Mouse (Mus musculus): Measurements from ENCODE around the gene Cox4i2. TPM values are rescaled to one million over a fixed set of nuclear protein-coding genes. Genes with fewer than 3 reads are reported as not detected.

Gene Cox4i2
- total and polyA plus RNA-seq, 3 experiments = 0.16 TPM; not detected in 2

GRCm38 (mm10) chr2:152787136-152787535 is 33.2 kb downstream of the Cox4i2 start:
- H3K9me3 ChIP-seq (replicated peaks) = no peaks in the 10 kb centered on the region
- peaks cover 93% of the 10 kb centered on the region for H3K4me1 ChIP-seq (ENCODE audit: insufficient read depth, low read depth, low read length)
- TF ChIP-seq POLR2AphosphoS5 (IDR thresholded peaks at IDR 0.05; ENCODE audit: insufficient replicate concordance, low read depth, low read length) = no peak
- no peak for TF ChIP-seq GATA2 (IDR thresholded peaks at IDR 0.05; ENCODE audit: borderline replicate concordance, low read depth, low read length)
- no peak for TF ChIP-seq TAL1 (conservative IDR thresholded peaks at IDR 0.05; ENCODE audit: low read depth, low read length)
- TF ChIP-seq CTCF (IDR thresholded peaks at IDR 0.05; ENCODE audit: low read depth, low read length) = no peak
- no peak for TF ChIP-seq GATA1 (IDR thresholded peaks at IDR 0.05; ENCODE audit: borderline replicate concordance, low read length)
- ATAC-seq (ENCODE audit: extremely low read depth, insufficient number of reproducible peaks, low FRiP score, poor library complexity, severe bottlenecking) (no peak), DNase-seq (ENCODE audit: low spot score) (no peak)
- no peaks in the 10 kb centered on the region for H3K27me3 ChIP-seq (ENCODE audit: insufficient read depth, low read length)
- no peak overlapping the region for H3K4me3 ChIP-seq (ENCODE audit: low read depth, low read length)
- H3K36me3 ChIP-seq (replicated peaks) = peaks cover 43% of the 10 kb centered on the region

- H3K36me3 ChIP-seq (replicated peaks) = peaks cover 39% of the 10 kb centered on the region
- TF ChIP-seq GATA2 (IDR thresholded peaks at IDR 0.05; ENCODE audit: borderline replicate concordance, low read depth, low read length) (no peak), CTCF (IDR thresholded peaks at IDR 0.05; ENCODE audit: low read depth, low read length) (no peak)
- no peak for ATAC-seq (ENCODE audit: extremely low read depth, insufficient number of reproducible peaks, low FRiP score, poor library complexity, severe bottlenecking)
Measured at GRCm38 (mm10) chr2:152787543-152787942, 33.6 kb downstream of the Cox4i2 start.

GRCm38 (mm10) chr2:152788892-152789421 is 35.0 kb downstream of the Cox4i2 start:
- peak overlapping the region; percentile 63; the same call in 1 of the 2 replicates for H3K4me3 ChIP-seq (ENCODE audit: low read depth, low read length)
- TF ChIP-seq CTCF (IDR thresholded peaks at IDR 0.05; ENCODE audit: low read depth, low read length) (no peak), GATA1 (IDR thresholded peaks at IDR 0.05; ENCODE audit: borderline replicate concordance, low read length) (no peak), POLR2AphosphoS5 (IDR thresholded peaks at IDR 0.05; ENCODE audit: insufficient replicate concordance, low read depth, low read length) (no peak), GATA2 (IDR thresholded peaks at IDR 0.05; ENCODE audit: borderline replicate concordance, low read depth, low read length) (no peak), TAL1 (conservative IDR thresholded peaks at IDR 0.05; ENCODE audit: low read depth, low read length) (peak; percentile 88)
- DNase-seq (ENCODE audit: low spot score) (peak; percentile 80), ATAC-seq (ENCODE audit: extremely low read depth, insufficient number of reproducible peaks, low FRiP score, poor library complexity, severe bottlenecking) (peak; percentile 79)
- peaks cover 40% of the 10 kb centered on the region for H3K36me3 ChIP-seq (replicated peaks)
- H3K27me3 ChIP-seq (ENCODE audit: insufficient read depth, low read length) = no peaks in the 10 kb centered on the region
- H3K4me1 ChIP-seq (ENCODE audit: insufficient read depth, low read depth, low read length) = peaks cover 96% of the 10 kb centered on the region
- H3K9me3 ChIP-seq (replicated peaks) = no peaks in the 10 kb centered on the region

More at GRCm38 (mm10) chr2:152787543-152787942, 33.6 kb downstream of the Cox4i2 start:
- Histone ChIP-seq H3K27me3 (ENCODE audit: insufficient read depth, low read length) (no peaks in the 10 kb centered on the region), H3K4me3 (ENCODE audit: low read depth, low read length) (no peak overlapping the region), H3K4me1 (ENCODE audit: insufficient read depth, low read depth, low read length) (peaks cover 93% of the 10 kb centered on the region), H3K9me3 (replicated peaks) (no peaks in the 10 kb centered on the region)
- no peak for DNase-seq (ENCODE audit: low spot score)

GRCm38 (mm10) chr2:152789591-152789999 is 35.6 kb downstream of the Cox4i2 start:
- ATAC-seq (ENCODE audit: extremely low read depth, insufficient number of reproducible peaks, low FRiP score, poor library complexity, severe bottlenecking) = peak; percentile 81
- Histone ChIP-seq H3K27me3 (ENCODE audit: insufficient read depth, low read length) (no peaks in the 10 kb centered on the region), H3K4me1 (ENCODE audit: insufficient read depth, low read depth, low read length) (peaks cover 96% of the 10 kb centered on the region), H3K36me3 (replicated peaks) (peaks cover 41% of the 10 kb centered on the region), H3K4me3 (ENCODE audit: low read depth, low read length) (peak overlapping the region; percentile 63; the same call in 1 of the 2 replicates), H3K9me3 (replicated peaks) (no peaks in the 10 kb centered on the region)
- peak; percentile 79 for TF ChIP-seq TAL1 (conservative IDR thresholded peaks at IDR 0.05; ENCODE audit: low read depth, low read length)
- TF ChIP-seq GATA1 (IDR thresholded peaks at IDR 0.05; ENCODE audit: borderline replicate concordance, low read length) = no peak
- TF ChIP-seq GATA2 (IDR thresholded peaks at IDR 0.05; ENCODE audit: borderline replicate concordance, low read depth, low read length) = no peak
- DNase-seq (ENCODE audit: low spot score) = peak; percentile 78

- H3K36me3 ChIP-seq (replicated peaks) = peaks cover 36% of the 10 kb centered on the region
- H3K4me3 ChIP-seq (ENCODE audit: low read depth, low read length) = no peak overlapping the region
- H3K27me3 ChIP-seq (ENCODE audit: insufficient read depth, low read length) = no peaks in the 10 kb centered on the region
- TF ChIP-seq CTCF (IDR thresholded peaks at IDR 0.05; ENCODE audit: low read depth, low read length) = no peak
- no peak for TF ChIP-seq GATA1 (IDR thresholded peaks at IDR 0.05; ENCODE audit: borderline replicate concordance, low read length)
- no peak for TF ChIP-seq GATA2 (IDR thresholded peaks at IDR 0.05; ENCODE audit: borderline replicate concordance, low read depth, low read length)
- no peak for TF ChIP-seq TAL1 (conservative IDR thresholded peaks at IDR 0.05; ENCODE audit: low read depth, low read length)
- TF ChIP-seq POLR2AphosphoS5 (IDR thresholded peaks at IDR 0.05; ENCODE audit: insufficient replicate concordance, low read depth, low read length) = no peak
- H3K9me3 ChIP-seq (replicated peaks) = no peaks in the 10 kb centered on the region
- DNase-seq (ENCODE audit: low spot score) (no peak), ATAC-seq (ENCODE audit: extremely low read depth, insufficient number of reproducible peaks, low FRiP score, poor library complexity, severe bottlenecking) (no peak)
- H3K4me1 ChIP-seq (ENCODE audit: insufficient read depth, low read depth, low read length) = peaks cover 88% of the 10 kb centered on the region
Measured at GRCm38 (mm10) chr2:152792461-152792860, 38.5 kb downstream of the Cox4i2 start.

DNA sequence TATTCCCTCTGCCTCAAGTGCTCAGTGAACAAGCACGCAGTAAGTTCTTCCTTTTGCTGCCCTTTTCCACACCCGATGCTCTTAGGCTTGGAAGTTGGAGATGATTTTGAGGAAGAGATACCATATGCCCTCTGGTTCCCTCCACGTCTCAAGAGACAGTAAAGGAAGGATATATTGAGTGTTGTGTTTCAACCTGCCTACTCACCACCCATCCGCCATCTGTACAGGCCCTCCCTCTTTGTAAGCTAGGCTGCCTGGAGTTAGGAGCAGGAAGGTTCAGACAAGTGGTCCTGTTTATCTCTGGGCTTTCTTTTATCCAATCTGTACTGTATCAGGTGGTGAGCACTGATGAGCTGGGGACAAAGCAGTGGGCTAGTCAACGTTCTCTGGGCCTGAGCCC is 39.4 kb downstream of the Cox4i2 start:
- H3K4me3 ChIP-seq (ENCODE audit: low read depth, low read length) = no peak overlapping the region
- peaks cover 41% of the 10 kb centered on the region for H3K36me3 ChIP-seq (replicated peaks)
- H3K9me3 ChIP-seq (replicated peaks) = no peaks in the 10 kb centered on the region

More for the DNA sequence above, 39.4 kb downstream of the Cox4i2 start:
- no peak for TF ChIP-seq TAL1 (conservative IDR thresholded peaks at IDR 0.05; ENCODE audit: low read depth, low read length)
- TF ChIP-seq GATA1 (IDR thresholded peaks at IDR 0.05; ENCODE audit: borderline replicate concordance, low read length) = no peak
- no peak for ATAC-seq (ENCODE audit: extremely low read depth, insufficient number of reproducible peaks, low FRiP score, poor library complexity, severe bottlenecking)
- Histone ChIP-seq H3K4me1 (ENCODE audit: insufficient read depth, low read depth, low read length) (peaks cover 83% of the 10 kb centered on the region), H3K27me3 (ENCODE audit: insufficient read depth, low read length) (no peaks in the 10 kb centered on the region)
- no peak for DNase-seq (ENCODE audit: low spot score)
